Comparison of ENCODE assay signal across 17 mouse cellular contexts in genomic region chr6:6207395-6207794, GRCm38 (mm10). TPM values are rescaled to one million over a fixed set of nuclear protein-coding genes. Genes with fewer than 3 reads are reported as not detected.
DNase-seq lines count a peak whose midpoint lies in the region; ATAC-seq and TF ChIP-seq lines count a peak whose summit lies in the region.
"Had no signal": no experiment of that assay in that cellular context is flagged by ENCODE, and none has a peak within 500 bp of the region (broad histone marks: within the 10 kb centered on the region; RNA-seq: fewer than 3 reads in every experiment).

No protein-coding gene starts in this region.

- DNase-seq in heart, postnatal 4 days = no peak
- peak; percentile 79 for DNase-seq in ZHBTc4 (ENCODE audit: low read depth, low spot score)
- peak; percentile 30 for DNase-seq in liver, embryonic 11.5 days (ENCODE audit: low spot score)
- no peak for DNase-seq in stomach, postnatal 0 days (ENCODE audit: low spot score)
- no peak for DNase-seq in cerebellum, adult 9-11 months
- DNase-seq: adrenal gland, postnatal 10 days; cerebellum, postnatal 25 days; kidney, adult 9 months; right cerebral cortex, postnatal 4 days; thymus, postnatal 36 days had no signal

- no peak for TF ChIP-seq EP300 in stomach, postnatal 0 days (optimal IDR thresholded peaks at IDR 0.05)

- peaks cover 10% of the 10 kb centered on the region; the same call in 1 of the 2 replicates for H3K36me3 ChIP-seq in heart, embryonic 12.5 days
- H3K36me3 ChIP-seq in liver, embryonic 11.5 days (ENCODE audit: control insufficient read depth, insufficient read depth, low read length) = no peaks in the 10 kb centered on the region
- no peaks in the 10 kb centered on the region for H3K36me3 ChIP-seq in stomach, postnatal 0 days (ENCODE audit: control insufficient read depth, insufficient read depth, low read length)
- H3K36me3 ChIP-seq: limb, embryonic 15.5 days; midbrain, embryonic 15.5 days had no signal

- H3K4me3 ChIP-seq in heart, embryonic 12.5 days = no peak overlapping the region
- H3K4me3 ChIP-seq in liver, embryonic 11.5 days (ENCODE audit: low read depth, low read length) = no peak overlapping the region
- H3K4me3 ChIP-seq in stomach, postnatal 0 days (ENCODE audit: low read depth, low read length) = no peak overlapping the region
- H3K4me3 ChIP-seq: limb, embryonic 15.5 days; midbrain, embryonic 15.5 days had no signal

- 74% methylated on average over 1 of the region's 1 CpGs for WGBS in heart, embryonic 12.5 days
- WGBS in liver, embryonic 11.5 days = 27% methylated on average over 1 of the region's 1 CpGs
- WGBS in stomach, postnatal 0 days = 68% methylated on average over 1 of the region's 1 CpGs

- H3K9me3 ChIP-seq in heart, embryonic 12.5 days (replicated peaks) = no peaks in the 10 kb centered on the region
- H3K9me3 ChIP-seq in liver, embryonic 11.5 days (ENCODE audit: control insufficient read depth, low read length) = no peaks in the 10 kb centered on the region
- H3K9me3 ChIP-seq in stomach, postnatal 0 days (ENCODE audit: control insufficient read depth, low read length) = no peaks in the 10 kb centered on the region
- H3K9me3 ChIP-seq: limb, embryonic 15.5 days; midbrain, embryonic 15.5 days had no signal

- H3K27me3 ChIP-seq in heart, embryonic 12.5 days (replicated peaks) = 0 out of 2 replicates have a peak, but pooled peaks cover 4% of the 10 kb centered on the region
- no peaks in the 10 kb centered on the region for H3K27me3 ChIP-seq in liver, embryonic 11.5 days (replicated peaks; ENCODE audit: control insufficient read depth, insufficient read depth, low read length)
- no peaks in the 10 kb centered on the region for H3K27me3 ChIP-seq in stomach, postnatal 0 days (ENCODE audit: control insufficient read depth, insufficient read depth, low read length)
- H3K27me3 ChIP-seq: limb, embryonic 15.5 days; midbrain, embryonic 15.5 days; Patski had no signal

- H3K27ac ChIP-seq in heart, embryonic 12.5 days (ENCODE audit: poor library complexity, severe bottlenecking) = no peak overlapping the region
- peak overlapping the region; percentile 71; the same call in 1 of the 2 replicates for H3K27ac ChIP-seq in liver, embryonic 11.5 days (ENCODE audit: low read depth, low read length)
- H3K27ac ChIP-seq in stomach, postnatal 0 days (replicated peaks) = no peak overlapping the region
- H3K27ac ChIP-seq: hindbrain, embryonic 14.5 days; limb, embryonic 15.5 days; macrophage; midbrain, embryonic 15.5 days had no signal

- no peak overlapping the region for H3K9ac ChIP-seq in heart, embryonic 12.5 days
- H3K9ac ChIP-seq in liver, embryonic 11.5 days (ENCODE audit: low read depth, low read length) = no peak overlapping the region
- H3K9ac ChIP-seq in stomach, postnatal 0 days (ENCODE audit: low read length) = no peak overlapping the region
- H3K9ac ChIP-seq: hindbrain, embryonic 14.5 days; limb, embryonic 15.5 days; midbrain, embryonic 15.5 days had no signal

- ATAC-seq in heart, embryonic 12.5 days (ENCODE audit: insufficient number of reproducible peaks, low FRiP score) = peak; percentile 84
- ATAC-seq in liver, embryonic 11.5 days (replicated peaks; ENCODE audit: low FRiP score) = peak; percentile 81
- peak; percentile 74 for ATAC-seq in stomach, postnatal 0 days (ENCODE audit: low FRiP score, low TSS enrichment)
- no peak for ATAC-seq in granulocyte monocyte progenitor cell, adult 5-6 weeks (replicated peaks; ENCODE audit: poor library complexity, severe bottlenecking)
- ATAC-seq: midbrain, embryonic 15.5 days; Patski had no signal

- no peak for TF ChIP-seq CTCF in stomach, postnatal 0 days (IDR thresholded peaks at IDR 0.05; ENCODE audit: low read depth)

- no peak overlapping the region for H3K4me2 ChIP-seq in heart, embryonic 12.5 days
- peak overlapping the region; percentile 57 for H3K4me2 ChIP-seq in liver, embryonic 11.5 days
- H3K4me2 ChIP-seq in stomach, postnatal 0 days (replicated peaks; ENCODE audit: low read depth) = no peak overlapping the region
- H3K4me2 ChIP-seq: hindbrain, embryonic 14.5 days; limb, embryonic 15.5 days; midbrain, embryonic 15.5 days had no signal

- H3K4me1 ChIP-seq in heart, embryonic 12.5 days (replicated peaks) = peaks cover 49% of the 10 kb centered on the region
- peaks cover 34% of the 10 kb centered on the region for H3K4me1 ChIP-seq in liver, embryonic 11.5 days (replicated peaks; ENCODE audit: control insufficient read depth, insufficient read depth, low read length)
- H3K4me1 ChIP-seq in stomach, postnatal 0 days (replicated peaks; ENCODE audit: control insufficient read depth, insufficient read depth) = no peaks in the 10 kb centered on the region
- H3K4me1 ChIP-seq: midbrain, embryonic 15.5 days had no signal

RNA-seq across cellular contexts. Expression of gene Slc25a13, which starts 9.6 kb away (rescaled TPM):
- 80.5 and 83.6 TPM in 2 replicates for polyA plus RNA-seq in heart, embryonic 12.5 days (2016; fragmentation: Nextera tagmentation; extraction: Ambion mirVana)
- total RNA-seq in heart, postnatal 4 days (2021) = 10 to 100 TPM; 65.8 to 67.9 TPM
- polyA plus RNA-seq in liver, embryonic 11.5 days (2014; fragmentation: Nextera tagmentation; extraction: Ambion mirVana) = 55.4 and 61.3 TPM in 2 replicates
- polyA plus RNA-seq in stomach, postnatal 0 days (2015; fragmentation: Nextera tagmentation; extraction: Ambion mirVana) = 17.4 and 18.5 TPM in 2 replicates
- 25.5 and 25.8 TPM in 2 replicates for total RNA-seq in granulocyte monocyte progenitor cell, adult 5-6 weeks (2014; fragmentation: Nextera tagmentation)
- total RNA-seq in granulocyte monocyte progenitor cell, adult 5-6 weeks (2017) = 31.6 and 46.0 TPM in 2 replicates

Comparison
In these comparisons a context has a peak if more than half of its experiments do, and no peak if none do; other contexts are left out.
1. DNase-seq: peak in ZHBTc4 (single experiment) and liver, embryonic 11.5 days (single experiment); none in heart, postnatal 4 days (single experiment), stomach, postnatal 0 days (single experiment) and cerebellum, adult 9-11 months (single experiment).